Mouse (Mus musculus) hindbrain, embryonic 11.5 days (tissue): ENCODE data around the gene Rbm47. TPM values are rescaled to one million over a fixed set of nuclear protein-coding genes. Genes with fewer than 3 reads are reported as not detected.

Source experiments
- ATAC-seq: fragments of 200-750 bp; cut with Nextera tagmentation; 2 replicates; pipeline ENCODE4 v1.8.0; 2017; ENCODE audit warnings: mild to moderate bottlenecking, moderate TSS enrichment, moderate library complexity; ENCODE audit not compliant: low FRiP score
- DNase-seq: peaks from one replicate; pipeline ENCODE4 v3.0.0-alpha.2; 2015; ENCODE audit warnings: low spot score
- H3K27ac ChIP-seq: fragments of 300-500 bp; sonication (generic); 2 replicates; pipeline ENCODE4 v1.5.1; 2014; ENCODE audit warnings: mild to moderate bottlenecking, low read depth, low read length
- H3K27me3 ChIP-seq: fragments of 300-500 bp; sonication (generic); 2 replicates; pipeline ENCODE4 v1.6.1; 2014; ENCODE audit warnings: mild to moderate bottlenecking, low read length, moderate library complexity, mixed read lengths; ENCODE audit not compliant: control insufficient read depth, insufficient read depth
- H3K36me3 ChIP-seq: fragments of 300-500 bp; sonication (generic); 2 replicates; pipeline ENCODE4 v1.6.1; 2014; ENCODE audit warnings: mild to moderate bottlenecking, low read length, moderate library complexity, mixed read lengths; ENCODE audit not compliant: control insufficient read depth, insufficient read depth
- H3K4me1 ChIP-seq: fragments of 300-500 bp; sonication (generic); replicated peaks from 2 replicates; pipeline ENCODE4 v1.6.1; 2014; ENCODE audit warnings: low read length, mixed read lengths; ENCODE audit not compliant: control insufficient read depth, insufficient read depth
- H3K4me2 ChIP-seq: fragments of 300-500 bp; sonication (generic); replicated peaks from 2 replicates; pipeline ENCODE4 v1.6.1; 2014; ENCODE audit warnings: mild to moderate bottlenecking, low read depth, low read length
- H3K4me3 ChIP-seq: fragments of 300-500 bp; sonication (generic); 2 replicates; pipeline ENCODE4 v1.5.1; 2014; ENCODE audit warnings: low read depth, low read length
- H3K9ac ChIP-seq: fragments of 300-500 bp; sonication (generic); 2 replicates; pipeline ENCODE4 v1.6.1; 2014; ENCODE audit warnings: low read depth, low read length
- H3K9me3 ChIP-seq: fragments of 300-500 bp; sonication (generic); 2 replicates; pipeline ENCODE4 v1.6.1; 2016; ENCODE audit warnings: low read length; ENCODE audit not compliant: control insufficient read depth
- WGBS: fragments of 180-500 bp; shearing (Covaris S2); extraction: QIAGEN DNeasy Blood & Tissue Kit; methylation state at CpG from one replicate; pipeline ENCODE4 v1.1.7; 2014; 5-methylcytosine and 5-hydroxymethylcytosine counted together
- polyA plus RNA-seq: library from polyadenylated mRNA; unstranded; fragments of >200 nt; fragmentation: Nextera tagmentation; extraction: Ambion mirVana; gene quantifications from 2 replicates; pipeline ENCODE4 v1.2.1, GENCODE M21; 2014

Gene Rbm47
- polyA plus RNA-seq, 1 experiment from 2014 or later = 8.6 TPM

DNA sequence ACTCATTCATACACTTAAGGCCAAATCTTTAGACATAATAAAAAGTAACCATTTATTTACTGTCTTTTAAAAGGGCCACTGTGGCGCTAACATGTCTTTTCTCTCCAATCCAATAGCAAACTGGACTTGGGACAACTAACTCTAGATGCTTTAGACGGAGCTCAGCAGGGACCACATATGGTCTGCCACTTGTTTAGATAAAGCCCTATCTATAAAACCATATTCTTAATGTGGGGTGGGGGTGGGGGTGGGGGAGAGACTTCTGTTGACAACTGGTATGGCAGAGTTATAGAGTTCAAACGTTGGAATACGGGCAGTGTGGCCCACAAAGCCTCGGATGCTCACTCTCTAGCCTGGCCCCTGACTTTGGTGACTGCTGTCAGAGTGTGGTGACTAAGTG lies 141.2 kb downstream of the Rbm47 start:
- no peak for ATAC-seq
- no peaks in the 10 kb centered on the region for H3K4me1 ChIP-seq
- H3K36me3 ChIP-seq = no peaks in the 10 kb centered on the region
- H3K9me3 ChIP-seq = no peaks in the 10 kb centered on the region
- H3K27ac ChIP-seq = no peak overlapping the region
- H3K4me3 ChIP-seq = no peak overlapping the region
- 89% methylated on average over 5 of the region's 5 CpGs for WGBS
- H3K27me3 ChIP-seq = no peaks in the 10 kb centered on the region
- no peak for DNase-seq
- H3K9ac ChIP-seq = no peak overlapping the region
- no peak overlapping the region for H3K4me2 ChIP-seq

GRCm38 (mm10) chr5:66028232-66028631 lies 144.7 kb downstream of the Rbm47 start:
- ATAC-seq (no peak), DNase-seq (no peak)
- Histone ChIP-seq H3K4me3 (no peak overlapping the region), H3K36me3 (no peaks in the 10 kb centered on the region), H3K9ac (no peak overlapping the region), H3K27me3 (no peaks in the 10 kb centered on the region), H3K27ac (no peak overlapping the region), H3K4me2 (no peak overlapping the region), H3K9me3 (no peaks in the 10 kb centered on the region), H3K4me1 (no peaks in the 10 kb centered on the region)
- 87% methylated on average over 5 of the region's 5 CpGs for WGBS

DNA sequence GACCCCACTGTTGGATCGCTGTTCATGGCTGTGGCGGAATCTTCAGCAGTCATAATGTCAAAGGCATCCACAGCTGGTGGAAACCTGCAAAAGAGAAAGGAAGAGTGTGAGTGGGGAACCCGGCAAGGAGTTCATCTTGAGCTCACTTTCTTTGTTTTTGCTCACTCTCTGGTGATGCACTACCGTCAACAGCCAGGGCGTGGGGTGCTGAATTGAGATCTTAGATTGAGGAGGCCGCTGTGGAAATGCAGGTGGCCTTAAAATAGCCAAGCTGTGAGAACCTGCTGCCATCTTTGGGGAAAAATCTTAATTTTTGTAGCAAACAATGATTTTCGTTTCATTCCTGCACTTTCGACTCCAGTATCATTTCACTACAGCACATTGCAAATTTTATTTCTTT lies 145.7 kb downstream of the Rbm47 start:
- Histone ChIP-seq H3K4me2 (no peak overlapping the region), H3K9ac (no peak overlapping the region), H3K4me3 (no peak overlapping the region), H3K27me3 (no peaks in the 10 kb centered on the region), H3K9me3 (no peaks in the 10 kb centered on the region), H3K4me1 (no peaks in the 10 kb centered on the region), H3K36me3 (no peaks in the 10 kb centered on the region), H3K27ac (no peak overlapping the region)
- ATAC-seq (no peak), DNase-seq (no peak)
- 96% methylated on average over 8 of the region's 8 CpGs for WGBS

DNA sequence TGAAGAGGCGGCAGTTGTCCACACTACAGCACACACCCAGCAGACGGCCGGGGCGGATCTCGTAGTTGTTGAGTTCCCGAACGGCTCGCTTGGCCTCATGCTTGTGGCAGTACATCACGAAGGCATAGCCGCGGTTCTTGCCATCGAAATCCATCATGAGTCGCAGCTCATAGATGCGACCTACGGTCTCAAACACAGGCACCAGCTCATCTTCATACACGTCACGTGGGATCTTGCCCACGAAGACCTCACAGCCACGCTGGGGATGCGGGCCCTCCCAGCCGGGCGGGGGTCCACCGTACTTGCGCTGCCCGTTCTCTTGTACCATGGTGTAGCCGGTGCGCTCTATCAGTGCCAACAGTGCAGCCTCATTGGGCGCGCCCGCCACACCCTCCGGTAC lies 146.1 kb downstream of the Rbm47 start:
- no peaks in the 10 kb centered on the region for H3K36me3 ChIP-seq
- DNase-seq = no peak
- 97% methylated on average over 31 of the region's 31 CpGs for WGBS

DNA sequence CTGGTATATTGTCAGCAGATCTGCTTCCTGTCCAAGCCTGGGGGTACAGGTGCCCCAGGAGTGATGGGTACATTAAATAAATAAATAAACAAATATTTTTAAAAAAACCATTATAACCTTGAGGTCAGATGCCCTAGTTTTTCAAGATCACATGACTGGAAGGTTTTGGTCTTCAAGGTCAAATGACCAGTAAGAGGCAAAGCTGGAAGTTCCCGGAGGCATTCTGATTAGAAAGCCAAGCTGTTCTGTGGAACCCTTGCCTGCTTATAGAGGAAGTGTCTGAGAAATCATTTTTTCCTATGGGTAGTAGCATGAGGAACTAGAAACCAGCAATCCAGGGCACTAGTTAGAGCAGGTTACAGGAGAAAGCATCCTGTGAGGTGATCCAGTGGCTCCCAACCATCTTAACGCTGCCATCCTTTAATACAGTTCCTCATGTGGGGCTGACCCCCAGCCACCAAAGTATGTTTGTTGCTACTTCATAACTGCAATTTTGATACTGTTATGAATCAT lies 157.4 kb downstream of the Rbm47 start:
- Histone ChIP-seq H3K27me3 (no peaks in the 10 kb centered on the region), H3K36me3 (no peaks in the 10 kb centered on the region), H3K4me1 (no peaks in the 10 kb centered on the region), H3K27ac (no peak overlapping the region), H3K4me3 (no peak overlapping the region), H3K9ac (no peak overlapping the region), H3K9me3 (no peaks in the 10 kb centered on the region), H3K4me2 (no peak overlapping the region)
- WGBS = 91% methylated on average over 2 of the region's 2 CpGs
- ATAC-seq = no peak
- DNase-seq = no peak

More for the DNA sequence above, 146.1 kb downstream of the Rbm47 start:
- ATAC-seq = no peak
- H3K9me3 ChIP-seq = no peaks in the 10 kb centered on the region
- no peak overlapping the region for H3K27ac ChIP-seq
- no peaks in the 10 kb centered on the region for H3K4me1 ChIP-seq
- H3K9ac ChIP-seq = no peak overlapping the region
- no peak overlapping the region for H3K4me2 ChIP-seq
- no peaks in the 10 kb centered on the region for H3K27me3 ChIP-seq
- H3K4me3 ChIP-seq = no peak overlapping the region

- Histone ChIP-seq H3K9ac (no peak overlapping the region), H3K4me1 (no peaks in the 10 kb centered on the region), H3K27me3 (no peaks in the 10 kb centered on the region), H3K27ac (no peak overlapping the region), H3K4me2 (no peak overlapping the region), H3K36me3 (no peaks in the 10 kb centered on the region), H3K4me3 (no peak overlapping the region), H3K9me3 (no peaks in the 10 kb centered on the region)
- ATAC-seq (no peak), DNase-seq (no peak)
- WGBS = 90% methylated on average over 2 of the region's 2 CpGs
These were observed 158.5 kb downstream of the Rbm47 start for GRCm38 (mm10) chr5:66014437-66014836.

DNA sequence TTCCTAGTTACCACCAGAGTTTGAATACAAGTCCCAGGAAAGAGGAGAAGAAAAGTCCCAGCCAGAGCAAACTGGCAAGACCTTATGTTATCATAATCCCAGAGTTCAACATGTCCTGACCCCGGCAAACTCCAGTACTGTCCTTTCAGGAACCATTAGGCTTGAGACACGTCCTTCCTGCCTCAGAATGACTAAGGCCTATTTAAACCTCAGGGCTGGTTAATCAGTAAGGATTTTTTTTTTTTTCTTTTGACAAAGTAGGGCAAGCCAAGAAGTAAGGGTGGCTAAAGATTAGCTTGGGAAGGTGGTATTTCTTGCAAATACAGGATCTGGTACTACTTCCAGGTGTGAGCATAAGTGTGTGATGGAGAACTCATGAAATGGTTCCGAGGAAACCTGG lies 158.9 kb downstream of the Rbm47 start:
- Histone ChIP-seq H3K4me2 (no peak overlapping the region), H3K9me3 (no peaks in the 10 kb centered on the region), H3K36me3 (no peaks in the 10 kb centered on the region), H3K27me3 (no peaks in the 10 kb centered on the region), H3K4me3 (no peak overlapping the region), H3K4me1 (no peaks in the 10 kb centered on the region), H3K27ac (no peak overlapping the region), H3K9ac (no peak overlapping the region)
- 65% methylated on average over 3 of the region's 3 CpGs for WGBS
- ATAC-seq (no peak), DNase-seq (no peak)

GRCm38 (mm10) chr5:66008245-66008967 lies 164.5 kb downstream of the Rbm47 start:
- Histone ChIP-seq H3K9me3 (no peaks in the 10 kb centered on the region), H3K4me1 (no peaks in the 10 kb centered on the region), H3K27ac (no peak overlapping the region), H3K4me2 (no peak overlapping the region), H3K4me3 (no peak overlapping the region), H3K36me3 (no peaks in the 10 kb centered on the region), H3K27me3 (no peaks in the 10 kb centered on the region), H3K9ac (no peak overlapping the region)
- no peak for DNase-seq
- 92% methylated on average over 15 of the region's 15 CpGs for WGBS
- ATAC-seq = no peak

DNA sequence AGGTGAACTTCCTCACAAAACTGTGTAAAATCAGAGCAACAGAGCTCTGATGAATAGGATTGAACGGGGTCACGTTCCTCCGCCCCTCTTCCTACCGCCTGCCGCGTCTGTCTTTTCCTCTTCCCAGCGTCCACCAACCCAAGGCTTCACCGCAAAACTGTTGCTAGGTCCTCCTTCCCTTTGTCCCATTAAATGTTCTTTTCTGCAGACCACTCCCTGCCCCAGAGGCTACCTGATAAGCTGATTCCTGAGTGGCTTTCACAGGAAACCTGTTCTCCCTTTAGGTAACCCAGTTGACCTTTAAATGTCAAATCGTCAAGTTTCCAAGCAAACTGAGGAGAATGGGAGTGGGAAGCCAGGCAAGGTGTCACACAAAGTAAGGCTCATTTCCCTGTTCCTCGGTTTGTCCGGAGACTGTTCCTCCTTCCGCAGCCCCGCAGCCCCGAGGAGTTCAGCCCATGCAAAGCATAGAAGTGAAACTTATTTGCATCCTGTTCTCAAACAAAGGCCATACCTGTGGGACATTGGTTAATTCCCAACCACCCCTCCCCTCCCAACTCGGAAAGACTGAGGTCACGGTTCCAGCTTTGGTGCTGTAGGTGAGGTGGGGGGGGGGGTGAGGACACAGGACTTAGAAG lies 167.8 kb downstream of the Rbm47 start:
- WGBS = 44% methylated on average over 16 of the region's 16 CpGs

More for the DNA sequence above, 167.8 kb downstream of the Rbm47 start:
- no peaks in the 10 kb centered on the region for H3K4me1 ChIP-seq
- no peak for ATAC-seq
- no peaks in the 10 kb centered on the region for H3K27me3 ChIP-seq
- no peaks in the 10 kb centered on the region for H3K36me3 ChIP-seq
- H3K27ac ChIP-seq = no peak overlapping the region
- no peaks in the 10 kb centered on the region for H3K9me3 ChIP-seq
- H3K4me2 ChIP-seq = no peak overlapping the region
- DNase-seq = no peak
- H3K4me3 ChIP-seq = no peak overlapping the region
- no peak overlapping the region for H3K9ac ChIP-seq
